Mouse (Mus musculus): ENCODE measurements around the gene Usp17la. TPM values are rescaled to one million over a fixed set of nuclear protein-coding genes. Genes with fewer than 3 reads are reported as not detected.

Usp17la gene
- polyA plus RNA-seq, 1 experiment: not detected

DNA sequence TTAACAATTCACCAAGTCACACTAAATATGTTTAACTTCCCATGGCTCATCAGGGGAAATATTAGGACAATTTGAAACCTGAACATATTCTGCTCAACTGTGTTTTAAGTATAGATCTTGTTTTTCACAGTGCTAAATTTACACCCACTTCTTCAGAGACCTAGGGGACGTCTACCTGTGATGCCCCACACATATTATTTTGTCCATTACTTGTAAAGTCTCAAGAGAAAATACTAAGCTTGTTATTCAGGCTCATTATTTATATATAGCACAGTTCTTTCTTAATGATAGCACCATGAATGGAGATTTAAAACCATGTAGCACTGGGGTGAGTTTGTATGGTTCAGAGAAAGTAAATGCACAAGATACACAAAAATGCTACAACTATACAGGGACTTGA is 20.9 kb downstream of the Usp17la start, which contains the start of gene Olfr665:
Gene Olfr665, plus strand, starts transcription at position 301 of the 400 bp plus-strand sequence.
- Histone ChIP-seq H3K4me3 (replicated peaks; ENCODE audit: insufficient read depth, low read depth, low read length) (no peak within 1 kb of the TSS), H3K4me1 (ENCODE audit: control insufficient read depth, insufficient read depth, low read length) (no peaks in the 10 kb centered on the region), H3K27ac (ENCODE audit: insufficient read depth, low read length) (no peak within 1 kb of the TSS), H3K27me3 (ENCODE audit: control insufficient read depth, insufficient read depth, low read length) (no peaks in the 10 kb centered on the region)
- TF ChIP-seq POLR2A (IDR thresholded peaks at IDR 0.05; ENCODE audit: borderline replicate concordance, insufficient read depth, low read length) (no peak), CTCF (IDR thresholded peaks at IDR 0.05; ENCODE audit: borderline replicate concordance, insufficient read depth, low read depth, low read length) (no peak)
- no peak for DNase-seq
- 29% methylated on average over 1 of the region's 1 CpGs for WGBS

DNA sequence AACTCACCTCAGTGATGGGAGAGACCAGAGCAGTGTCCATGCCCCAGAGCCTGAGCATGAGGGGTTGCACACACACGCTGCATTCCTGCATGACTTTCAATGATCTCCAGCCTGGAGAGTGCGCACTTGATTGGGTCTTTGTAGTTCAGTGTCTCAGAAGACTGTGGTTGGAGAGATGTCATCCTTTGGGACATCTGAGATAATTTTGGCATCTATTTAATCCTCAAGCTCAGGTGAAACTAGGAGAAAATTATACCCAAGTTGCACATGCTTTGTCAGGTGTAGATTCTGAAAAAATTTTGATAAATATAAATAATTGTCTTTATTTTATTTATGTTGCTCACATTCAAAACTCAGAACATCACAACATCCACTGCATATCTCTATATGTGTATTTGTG is 39.0 kb downstream of the Usp17la start, which contains the start of gene Olfr666:
Gene Olfr666, minus strand, starts transcription at position 101 of the 400 bp plus-strand sequence.
- no peak for DNase-seq
- no peaks in the 10 kb centered on the region for H3K4me1 ChIP-seq (ENCODE audit: control insufficient read depth, insufficient read depth, low read length)
- no peak within 1 kb of the TSS for H3K4me3 ChIP-seq (replicated peaks; ENCODE audit: insufficient read depth, low read depth, low read length)
- no peaks in the 10 kb centered on the region for H3K27me3 ChIP-seq (ENCODE audit: control insufficient read depth, insufficient read depth, low read length)
- no peak within 1 kb of the TSS for H3K27ac ChIP-seq (ENCODE audit: insufficient read depth, low read length)
- TF ChIP-seq POLR2A (IDR thresholded peaks at IDR 0.05; ENCODE audit: borderline replicate concordance, insufficient read depth, low read length): no peak
- no peak for TF ChIP-seq CTCF (IDR thresholded peaks at IDR 0.05; ENCODE audit: borderline replicate concordance, insufficient read depth, low read depth, low read length)
- WGBS: 82% methylated on average over 2 of the region's 2 CpGs

Other genes starting within 250 kb of the Usp17la start
- not detected in 2 replicates for gene Olfr656, start 243.1 kb upstream of the Usp17la start, polyA plus RNA-seq (2012; rRNA removed)
- not detected in 2 replicates for gene Olfr657, start 232.2 kb upstream of the Usp17la start, polyA plus RNA-seq (2012; rRNA removed)
- 0.25 and 0.52 TPM in 2 replicates for gene Olfr658, start 209.7 kb upstream of the Usp17la start, polyA plus RNA-seq (2012; rRNA removed)
- gene Olfr659, start 190.3 kb upstream of the Usp17la start, polyA plus RNA-seq (2012; rRNA removed): not detected in 2 replicates
- not detected in 2 replicates for gene Olfr661, start 170.5 kb upstream of the Usp17la start, polyA plus RNA-seq (2012; rRNA removed)
- gene Usp17le, start 79.5 kb upstream of the Usp17la start, polyA plus RNA-seq (2012; rRNA removed): not detected in 2 replicates
- not detected in 2 replicates for gene Usp17lb, start 14.4 kb upstream of the Usp17la start, polyA plus RNA-seq (2012; rRNA removed)
- gene Olfr665, start 21.0 kb downstream of the Usp17la start, polyA plus RNA-seq (2012; rRNA removed): not detected in 2 replicates
- gene Olfr666, start 38.9 kb downstream of the Usp17la start, polyA plus RNA-seq (2012; rRNA removed): not detected in 2 replicates
- gene Olfr667, start 64.5 kb downstream of the Usp17la start, polyA plus RNA-seq (2012; rRNA removed): not detected in 2 replicates
- not detected in 2 replicates for gene Olfr668, start 71.0 kb downstream of the Usp17la start, polyA plus RNA-seq (2012; rRNA removed)
- not detected in 2 replicates for gene Olfr669, start 77.2 kb downstream of the Usp17la start, polyA plus RNA-seq (2012; rRNA removed)
- gene Olfr670, start 105.6 kb downstream of the Usp17la start, polyA plus RNA-seq (2012; rRNA removed): not detected in 2 replicates
- not detected in 2 replicates for gene Olfr671, start 122.1 kb downstream of the Usp17la start, polyA plus RNA-seq (2012; rRNA removed)
- gene Olfr672, start 145.0 kb downstream of the Usp17la start, polyA plus RNA-seq (2012; rRNA removed): not detected in 2 replicates
- gene Olfr675, start 171.5 kb downstream of the Usp17la start, polyA plus RNA-seq (2012; rRNA removed): not detected in 2 replicates
- gene Olfr676, start 175.7 kb downstream of the Usp17la start, polyA plus RNA-seq (2012; rRNA removed): not detected in 2 replicates
- gene Olfr677, start 194.4 kb downstream of the Usp17la start, polyA plus RNA-seq (2012; rRNA removed): not detected in 2 replicates
- not detected in 2 replicates for gene Olfr678, start 207.5 kb downstream of the Usp17la start, polyA plus RNA-seq (2012; rRNA removed)
- not detected in 2 replicates for gene Olfr679, start 224.2 kb downstream of the Usp17la start, polyA plus RNA-seq (2012; rRNA removed)
- not detected in 2 replicates for gene Olfr680-ps1, start 235.8 kb downstream of the Usp17la start, polyA plus RNA-seq (2012; rRNA removed)

Data from cerebellum, adult 2 months (tissue).